Mouse (Mus musculus) natural killer cell, adult 2 months (primary cell): ENCODE results near the gene Ncoa1.
A peak's percentile ranks its signal among the peaks of the same experiment; 100 is the strongest.

Experiments
- DNase-seq, 2 experiments: peaks; one replicate each; pipeline ENCODE4 v3.0.0; 2022; ENCODE audit warnings: low spot score in 2 of 2

The Ncoa1 gene

GRCm38 (mm10) chr12:4476832-4477671, at the start of gene Ncoa1:
Gene Ncoa1, minus strand, starts transcription at chr12:4477182.
- DNase-seq = peak; percentile 57 to 73

- DNase-seq = no peak
Measured at GRCm38 (mm10) chr12:4524546-4524945, 47.6 kb upstream of the Ncoa1 start.

GRCm38 (mm10) chr12:4523688-4524298, 46.8 kb upstream of the Ncoa1 start:
- no peak for DNase-seq

GRCm38 (mm10) chr12:4523208-4523607, 46.2 kb upstream of the Ncoa1 start:
- DNase-seq = no peak

- DNase-seq = no peak
Measured at GRCm38 (mm10) chr12:4518957-4519356, 42.0 kb upstream of the Ncoa1 start.

- no peak for DNase-seq
Measured at GRCm38 (mm10) chr12:4509591-4510061, 32.6 kb upstream of the Ncoa1 start.

- DNase-seq = no peak
Measured at GRCm38 (mm10) chr12:4508182-4508581, 31.2 kb upstream of the Ncoa1 start.

GRCm38 (mm10) chr12:4507461-4507860, 30.5 kb upstream of the Ncoa1 start:
- no peak for DNase-seq

GRCm38 (mm10) chr12:4506810-4507430, 29.9 kb upstream of the Ncoa1 start:
- DNase-seq = no peak

- no peak for DNase-seq
Measured at GRCm38 (mm10) chr12:4505298-4505697, 28.3 kb upstream of the Ncoa1 start.

- no peak for DNase-seq
Measured at GRCm38 (mm10) chr12:4503673-4504326, 26.8 kb upstream of the Ncoa1 start.

GRCm38 (mm10) chr12:4501916-4502315, 24.9 kb upstream of the Ncoa1 start:
- no peak for DNase-seq

GRCm38 (mm10) chr12:4500516-4500915, 23.5 kb upstream of the Ncoa1 start:
- DNase-seq = no peak

GRCm38 (mm10) chr12:4499651-4500175, 22.7 kb upstream of the Ncoa1 start:
- no peak for DNase-seq

- no peak for DNase-seq
Measured at GRCm38 (mm10) chr12:4488411-4488810, 11.4 kb upstream of the Ncoa1 start.

GRCm38 (mm10) chr12:4483386-4483785, 6.4 kb upstream of the Ncoa1 start:
- no peak for DNase-seq

- DNase-seq = no peak
Measured at GRCm38 (mm10) chr12:4481687-4482086, 4.7 kb upstream of the Ncoa1 start.

GRCm38 (mm10) chr12:4480250-4480649, 3.3 kb upstream of the Ncoa1 start:
- no peak for DNase-seq

GRCm38 (mm10) chr12:4479171-4479881, 2.3 kb upstream of the Ncoa1 start:
- DNase-seq = no peak

GRCm38 (mm10) chr12:4477941-4478795, 1.2 kb upstream of the Ncoa1 start:
- DNase-seq = no peak
